Mouse (Mus musculus): ENCODE data around the gene Eif2d. TPM values are rescaled to one million over a fixed set of nuclear protein-coding genes. Genes with fewer than 3 reads are reported as not detected.

The Eif2d gene
- 54.8 and 56.0 TPM in 2 replicates for polyA plus RNA-seq (2016; fragmentation: Nextera tagmentation; extraction: Ambion mirVana)

DNA sequence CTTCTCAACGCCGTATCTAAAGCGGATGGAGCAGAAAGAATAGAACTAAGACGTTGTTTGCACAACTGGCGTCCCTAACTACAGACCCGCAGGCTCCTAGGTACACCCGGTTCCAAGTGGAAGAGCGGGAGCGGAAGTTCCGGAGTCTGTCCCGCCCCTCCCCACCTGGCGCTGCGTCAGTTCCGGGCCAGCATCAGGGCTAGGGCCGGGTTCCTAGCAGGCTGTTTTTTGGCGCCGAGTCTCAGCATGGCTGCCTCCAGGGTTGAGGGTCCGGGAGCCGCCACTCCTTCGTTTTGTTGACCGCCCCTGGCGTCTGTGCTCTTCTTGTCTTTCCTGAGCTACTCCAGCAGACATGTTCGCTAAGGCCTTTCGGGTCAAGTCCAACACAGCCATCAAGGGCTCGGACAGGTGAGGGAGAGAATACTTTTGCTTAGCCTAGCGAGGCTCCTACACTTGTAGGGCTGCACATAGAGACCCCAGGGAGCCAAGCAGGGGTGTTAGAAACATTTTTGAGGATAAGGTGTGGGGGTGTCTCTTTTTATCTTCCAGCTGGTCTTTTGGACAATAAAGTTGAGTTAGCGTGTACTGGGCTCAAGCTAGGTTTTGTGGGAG lies at the start of gene Eif2d:
Eif2d (plus strand) TSS at position 164 of the 612 bp plus-strand sequence.
- peaks cover 9% of the 10 kb centered on the region for H3K27me3 ChIP-seq
- no peaks in the 10 kb centered on the region for H3K9me3 ChIP-seq
- ATAC-seq (ENCODE audit: low FRiP score), result peak; percentile 98
- H3K4me3 ChIP-seq (replicated peaks), result peak within 1 kb of the TSS; percentile 75
- peak within 1 kb of the TSS; percentile 31; the same call in 1 of the 2 replicates for H3K27ac ChIP-seq
- H3K9ac ChIP-seq, result peak within 1 kb of the TSS; percentile 73
- peaks cover 13% of the 10 kb centered on the region for H3K4me1 ChIP-seq
- peak within 1 kb of the TSS; percentile 90 for H3K4me2 ChIP-seq
- peaks cover 4% of the 10 kb centered on the region for H3K36me3 ChIP-seq (replicated peaks)
- under 1% methylated on average over 27 of the region's 27 CpGs for WGBS

DNA sequence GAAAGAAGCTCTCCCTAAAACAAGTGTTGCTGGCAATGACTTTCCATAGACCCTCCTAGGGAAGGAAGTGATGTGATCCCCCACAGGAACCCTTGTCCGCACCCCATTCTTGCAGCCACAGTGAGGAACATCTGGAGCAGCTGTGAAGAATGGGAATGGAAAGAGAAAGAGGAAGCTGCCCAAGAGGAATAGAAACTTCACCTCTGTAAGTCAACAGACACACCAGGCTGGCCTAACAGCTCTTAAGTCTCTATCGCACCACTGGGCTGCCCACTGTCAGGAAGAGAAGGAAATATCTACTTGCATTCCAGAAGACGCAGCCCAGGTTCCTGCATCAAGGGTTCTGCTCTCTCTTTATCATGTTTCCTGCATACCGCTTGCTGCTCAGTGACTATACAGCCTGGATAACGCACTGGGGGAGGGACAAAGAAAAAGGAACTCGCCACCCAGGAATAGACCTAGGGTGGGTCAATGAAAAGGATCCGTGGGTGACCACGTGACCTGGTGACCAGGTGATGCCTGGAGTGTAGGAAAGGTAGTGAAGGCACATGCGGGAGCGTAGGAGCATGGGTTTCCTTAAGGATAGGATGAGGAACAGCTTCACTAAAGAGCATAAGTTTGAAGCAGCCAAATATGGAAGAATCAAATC lies 49.1 kb upstream of the Eif2d start:
- H3K27ac ChIP-seq, result no peak overlapping the region
- no peaks in the 10 kb centered on the region for H3K36me3 ChIP-seq (replicated peaks)
- WGBS, result 86% methylated on average over 10 of the region's 10 CpGs
- no peak overlapping the region for H3K4me2 ChIP-seq
- H3K9me3 ChIP-seq, result no peaks in the 10 kb centered on the region
- peaks cover 4% of the 10 kb centered on the region; the same call in 1 of the 2 replicates for H3K27me3 ChIP-seq
- ATAC-seq (ENCODE audit: low FRiP score), result no peak
- H3K9ac ChIP-seq, result no peak overlapping the region
- no peaks in the 10 kb centered on the region for H3K4me1 ChIP-seq
- no peak overlapping the region for H3K4me3 ChIP-seq (replicated peaks)

DNA sequence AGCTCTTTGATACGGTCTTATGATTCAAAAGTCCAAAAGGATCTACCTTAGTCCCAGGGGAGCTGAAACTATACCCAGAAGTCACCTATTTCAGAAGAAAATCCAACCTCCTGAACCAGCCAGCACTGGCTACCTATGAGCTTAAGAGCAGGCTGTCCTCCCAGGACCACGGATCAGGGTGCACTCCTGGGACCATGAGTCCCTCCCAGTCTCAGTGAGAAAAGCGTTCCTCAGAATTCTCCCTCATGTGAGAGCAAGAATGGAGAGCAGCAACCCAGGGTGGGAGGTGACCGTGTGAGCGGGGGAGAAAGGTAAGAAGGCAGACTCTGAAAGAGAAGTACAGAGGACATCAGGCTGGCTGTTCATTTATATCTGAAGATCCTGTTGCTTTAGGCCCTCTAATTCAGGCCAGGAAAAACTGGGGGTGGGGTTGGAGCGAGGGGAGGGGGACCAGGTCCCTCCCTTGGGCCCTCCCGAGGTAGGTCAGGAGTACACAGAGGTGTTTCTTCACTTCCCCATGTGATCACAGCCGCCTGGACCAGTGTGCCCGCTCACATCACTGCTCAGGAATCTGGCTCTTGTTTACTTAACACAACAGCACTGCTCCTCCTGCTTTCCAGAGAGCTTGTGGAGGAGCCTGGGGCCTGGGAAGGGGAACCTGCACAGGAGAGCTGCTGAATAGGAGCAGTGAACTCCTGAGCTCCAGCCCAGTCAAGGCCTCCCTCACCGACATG lies 45.2 kb upstream of the Eif2d start:
- Histone ChIP-seq H3K4me2 (no peak overlapping the region), H3K4me3 (replicated peaks) (no peak overlapping the region), H3K9me3 (no peaks in the 10 kb centered on the region), H3K36me3 (replicated peaks) (no peaks in the 10 kb centered on the region), H3K9ac (no peak overlapping the region), H3K27me3 (no peaks in the 10 kb centered on the region; the same call in 1 of the 2 replicates), H3K4me1 (no peaks in the 10 kb centered on the region), H3K27ac (no peak overlapping the region)
- 59% methylated on average over 10 of the region's 10 CpGs for WGBS
- 0 out of 2 replicates have a peak, but pooled peaks have one; percentile 27 for ATAC-seq (ENCODE audit: low FRiP score)

DNA sequence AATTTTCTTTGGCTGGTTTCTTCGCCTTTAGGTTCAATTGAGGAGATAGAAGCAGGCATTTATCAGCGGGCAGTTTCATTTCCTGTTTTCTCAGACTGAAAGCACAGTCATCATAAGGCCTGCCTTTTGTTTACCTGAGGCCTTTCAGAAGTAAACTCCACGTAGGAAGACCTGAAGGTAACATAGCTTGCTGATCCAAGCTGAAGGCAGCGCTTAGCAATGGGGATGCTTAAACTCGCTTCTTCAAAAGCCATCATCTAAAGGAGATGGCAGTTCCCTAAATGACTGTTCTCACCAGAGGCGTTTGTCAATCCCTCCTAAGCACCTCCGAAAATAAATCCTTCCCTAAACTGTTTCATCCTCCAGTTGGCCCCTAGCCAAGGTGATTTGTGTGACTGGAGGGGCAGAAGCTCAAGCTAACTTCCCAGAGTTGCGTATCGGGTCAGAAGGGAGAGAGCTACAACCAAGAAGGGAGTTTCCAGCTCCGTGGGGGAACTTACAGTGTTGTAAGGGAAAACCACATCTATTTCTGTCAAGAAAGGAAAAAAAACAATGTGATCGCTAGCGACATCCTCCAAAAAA lies 42.4 kb upstream of the Eif2d start:
- Histone ChIP-seq H3K4me1 (no peaks in the 10 kb centered on the region), H3K9ac (no peak overlapping the region), H3K27ac (no peak overlapping the region), H3K27me3 (no peaks in the 10 kb centered on the region), H3K4me3 (replicated peaks) (no peak overlapping the region), H3K36me3 (replicated peaks) (no peaks in the 10 kb centered on the region), H3K4me2 (no peak overlapping the region), H3K9me3 (no peaks in the 10 kb centered on the region)
- 81% methylated on average over 12 of the region's 12 CpGs for WGBS
- ATAC-seq (ENCODE audit: low FRiP score), result no peak

DNA sequence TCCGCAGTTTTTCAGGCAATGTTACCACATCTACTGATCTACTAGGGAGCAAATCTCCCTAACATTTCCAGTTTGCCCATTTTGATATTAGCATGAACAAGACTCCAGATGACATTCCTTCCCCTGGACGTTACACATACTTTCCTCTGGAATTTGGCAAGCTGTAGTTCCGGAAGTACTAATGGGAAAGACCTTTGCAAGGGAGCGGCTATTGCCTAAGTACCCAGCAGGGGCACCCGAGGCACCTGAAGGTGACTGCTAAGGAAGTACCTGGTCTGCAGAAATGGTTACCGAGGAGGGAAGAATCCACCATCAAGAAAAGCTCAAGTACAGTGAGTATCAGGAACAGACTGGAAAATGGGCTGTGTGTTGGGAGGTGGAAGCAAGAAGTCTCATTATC lies 40.4 kb upstream of the Eif2d start:
- Histone ChIP-seq H3K4me1 (peaks cover 8% of the 10 kb centered on the region), H3K9ac (no peak overlapping the region), H3K27ac (no peak overlapping the region), H3K9me3 (no peaks in the 10 kb centered on the region), H3K36me3 (replicated peaks) (no peaks in the 10 kb centered on the region), H3K27me3 (no peaks in the 10 kb centered on the region), H3K4me3 (replicated peaks) (no peak overlapping the region), H3K4me2 (no peak overlapping the region)
- WGBS, result 44% methylated on average over 6 of the region's 6 CpGs
- no peak for ATAC-seq (ENCODE audit: low FRiP score)

DNA sequence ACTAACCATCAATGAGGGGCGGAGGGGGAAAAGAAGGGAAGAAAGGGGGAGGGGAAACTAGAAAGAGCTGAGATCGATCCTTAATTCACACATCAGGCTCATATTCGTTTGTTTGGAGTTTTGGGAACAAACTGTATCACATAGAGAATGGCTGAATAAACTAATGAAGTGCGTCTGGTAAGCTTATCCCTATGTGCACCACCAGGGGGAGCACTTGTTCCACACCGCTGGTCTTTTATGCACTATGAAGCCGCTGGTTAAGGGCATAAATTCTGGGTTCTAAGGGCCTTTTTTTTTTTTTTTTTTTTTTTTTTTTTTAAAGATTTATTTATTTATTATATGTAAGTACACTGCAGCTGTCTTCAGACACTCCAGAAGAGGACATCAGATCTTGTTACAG lies 37.0 kb upstream of the Eif2d start:
- no peak overlapping the region for H3K4me2 ChIP-seq
- ATAC-seq (ENCODE audit: low FRiP score), result peak; percentile 66; the same call in 1 of the 2 replicates
- H3K4me3 ChIP-seq (replicated peaks), result no peak overlapping the region

DNA sequence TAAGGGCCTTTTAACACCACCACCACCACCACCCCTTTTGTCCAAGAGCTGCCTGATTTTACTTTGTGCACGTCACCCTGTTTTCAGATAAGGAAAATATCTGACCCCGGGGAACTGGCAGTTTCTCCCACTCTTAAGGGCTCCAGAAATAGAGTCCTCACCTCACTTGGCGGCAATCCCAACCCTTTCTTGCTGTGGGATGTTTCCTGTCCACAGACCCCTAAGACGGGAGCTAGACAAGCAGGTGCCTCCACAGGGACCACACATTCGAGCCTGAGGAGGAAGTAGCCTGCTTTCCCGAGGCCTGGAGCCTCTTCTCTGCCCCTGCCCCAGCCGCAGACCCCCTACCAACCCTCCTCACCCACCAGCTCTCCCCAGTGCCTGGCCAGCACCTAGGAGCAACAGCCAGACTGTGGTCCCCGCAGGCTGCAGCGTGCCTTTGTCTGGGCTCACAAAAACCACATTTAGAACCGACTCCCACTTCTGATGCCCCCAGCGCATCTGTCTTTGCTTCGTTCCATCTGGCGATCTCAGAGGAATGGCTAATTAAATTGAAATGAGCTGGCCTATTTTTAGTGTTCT lies 36.5 kb upstream of the Eif2d start:
- Histone ChIP-seq H3K4me3 (replicated peaks) (no peak overlapping the region), H3K27me3 (no peaks in the 10 kb centered on the region), H3K36me3 (replicated peaks) (no peaks in the 10 kb centered on the region), H3K9me3 (no peaks in the 10 kb centered on the region), H3K4me1 (peaks cover 8% of the 10 kb centered on the region), H3K9ac (no peak overlapping the region), H3K27ac (peak overlapping the region; percentile 91), H3K4me2 (0 out of 2 replicates have a peak overlapping the region, but pooled peaks have one; percentile 3)
- ATAC-seq (ENCODE audit: low FRiP score), result peak; percentile 73
- 49% methylated on average over 13 of the region's 13 CpGs for WGBS

More for the DNA sequence above, 37.0 kb upstream of the Eif2d start:
- H3K27me3 ChIP-seq, result no peaks in the 10 kb centered on the region
- no peaks in the 10 kb centered on the region for H3K36me3 ChIP-seq (replicated peaks)
- WGBS, result 20% methylated on average over 6 of the region's 6 CpGs
- no peak overlapping the region for H3K9ac ChIP-seq
- H3K27ac ChIP-seq, result no peak overlapping the region
- H3K9me3 ChIP-seq, result no peaks in the 10 kb centered on the region
- H3K4me1 ChIP-seq, result peaks cover 8% of the 10 kb centered on the region

DNA sequence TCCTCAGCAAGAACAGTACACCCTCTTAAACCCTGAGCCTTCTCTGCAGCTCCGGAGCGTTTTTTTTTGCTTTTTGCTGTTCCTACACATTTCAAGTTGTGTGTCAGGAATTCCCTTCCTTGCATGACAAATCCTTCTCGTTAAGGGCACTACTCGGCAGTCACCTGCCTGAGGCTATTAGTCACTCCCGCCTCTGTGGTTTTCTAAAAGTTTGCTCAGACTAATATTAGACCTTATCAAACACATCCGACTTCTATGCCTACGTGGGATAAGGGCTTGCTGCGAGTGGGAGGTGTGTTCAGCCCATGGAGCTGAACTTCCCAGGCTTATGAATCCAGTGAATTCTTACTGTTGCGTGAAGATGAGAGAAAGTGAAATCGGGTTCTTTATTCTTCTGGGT lies 34.5 kb upstream of the Eif2d start:
- Histone ChIP-seq H3K27me3 (no peaks in the 10 kb centered on the region), H3K4me1 (peaks cover 8% of the 10 kb centered on the region), H3K9ac (no peak overlapping the region), H3K27ac (no peak overlapping the region), H3K36me3 (replicated peaks) (no peaks in the 10 kb centered on the region), H3K4me2 (no peak overlapping the region), H3K4me3 (replicated peaks) (no peak overlapping the region), H3K9me3 (no peaks in the 10 kb centered on the region)
- 68% methylated on average over 10 of the region's 10 CpGs for WGBS
- ATAC-seq (ENCODE audit: low FRiP score), result no peak

DNA sequence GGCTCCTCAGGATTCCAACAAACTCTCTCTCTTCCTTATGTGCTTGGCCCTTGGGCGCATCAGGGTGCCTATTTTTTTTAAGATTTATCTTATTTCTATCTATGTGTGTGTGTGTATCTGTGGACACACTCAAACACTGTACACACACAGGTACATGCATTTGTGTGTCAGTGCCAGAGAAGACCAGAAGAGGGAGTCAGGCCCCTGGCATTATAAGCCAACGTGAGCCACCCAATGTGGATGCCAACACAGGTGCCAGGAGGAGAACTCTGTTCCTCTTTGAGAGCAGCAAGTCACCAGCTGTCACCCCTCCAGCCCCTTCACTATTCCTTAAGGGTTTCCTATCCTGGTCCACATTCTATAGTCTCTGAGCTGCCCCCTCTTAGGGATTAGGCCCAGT lies 34.0 kb upstream of the Eif2d start:
- ATAC-seq (ENCODE audit: low FRiP score), result no peak

DNA sequence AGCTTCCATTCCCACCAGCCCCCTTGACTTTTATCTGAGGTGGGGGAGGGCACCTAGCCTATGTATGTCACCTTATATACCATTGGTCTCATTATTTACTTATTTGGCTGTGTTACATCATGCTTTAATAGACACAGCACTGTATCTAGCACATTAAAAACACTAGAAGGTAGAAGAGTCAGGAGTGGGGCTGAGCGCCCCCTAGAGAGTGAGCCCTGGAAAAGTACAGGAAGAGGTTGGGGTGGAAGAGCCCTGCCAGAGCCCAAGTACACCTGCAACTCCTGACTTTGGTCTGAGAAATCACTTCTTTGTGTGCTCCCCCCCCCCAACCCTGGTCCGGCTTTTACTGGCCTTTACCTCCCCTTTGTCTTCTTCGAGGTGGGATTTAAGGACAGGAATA lies 31.0 kb upstream of the Eif2d start:
- peaks cover 2% of the 10 kb centered on the region for H3K4me1 ChIP-seq
- H3K4me2 ChIP-seq, result no peak overlapping the region
- H3K9me3 ChIP-seq, result no peaks in the 10 kb centered on the region
- H3K27me3 ChIP-seq, result no peaks in the 10 kb centered on the region
- peaks cover 3% of the 10 kb centered on the region for H3K36me3 ChIP-seq (replicated peaks)
- H3K4me3 ChIP-seq (replicated peaks), result no peak overlapping the region
- H3K9ac ChIP-seq, result no peak overlapping the region
- no peak overlapping the region for H3K27ac ChIP-seq
- WGBS, result 54% methylated on average over 3 of the region's 3 CpGs
- ATAC-seq (ENCODE audit: low FRiP score), result no peak; the same call in 1 of the 2 replicates

More for the DNA sequence above, 34.0 kb upstream of the Eif2d start:
- no peaks in the 10 kb centered on the region for H3K36me3 ChIP-seq (replicated peaks)
- 63% methylated on average over 2 of the region's 2 CpGs for WGBS
- no peak overlapping the region for H3K27ac ChIP-seq
- H3K4me1 ChIP-seq, result peaks cover 8% of the 10 kb centered on the region
- H3K9ac ChIP-seq, result no peak overlapping the region
- no peaks in the 10 kb centered on the region for H3K9me3 ChIP-seq
- H3K4me2 ChIP-seq, result no peak overlapping the region
- no peak overlapping the region for H3K4me3 ChIP-seq (replicated peaks)
- no peaks in the 10 kb centered on the region for H3K27me3 ChIP-seq

DNA sequence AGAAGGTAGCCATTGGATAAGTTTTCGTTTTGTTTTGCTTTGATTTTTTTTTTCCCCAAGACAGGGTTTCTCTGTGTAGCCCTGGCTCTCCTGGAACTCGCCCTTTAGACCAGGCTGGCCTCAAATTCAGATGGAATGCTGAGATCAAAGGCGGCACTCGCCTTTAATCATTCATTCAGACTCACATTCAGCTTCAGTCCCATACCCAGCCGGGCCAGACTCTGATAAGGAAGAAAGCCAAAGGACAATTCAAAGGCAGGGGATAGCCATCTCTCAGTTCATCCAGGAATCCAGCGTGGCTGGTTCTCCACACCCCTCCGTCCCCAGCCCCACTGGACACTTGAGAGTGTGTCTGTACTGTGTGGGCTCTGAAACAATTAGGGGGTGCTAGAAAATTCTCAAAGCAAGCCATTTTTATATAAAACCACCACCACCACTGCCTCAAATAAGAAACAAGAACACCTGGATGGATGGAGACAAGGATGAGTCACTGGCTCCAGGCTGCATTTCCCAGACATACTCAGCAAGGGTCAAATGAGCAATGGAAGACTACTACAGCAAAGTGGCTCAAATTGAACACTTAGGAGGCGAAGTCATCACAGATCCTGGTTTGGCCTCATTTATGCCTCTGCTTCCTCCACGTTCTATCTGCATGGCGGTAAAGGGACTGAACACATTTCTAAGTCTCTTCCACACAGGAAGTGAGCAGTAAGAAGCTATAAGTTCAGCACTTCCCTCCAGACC lies 29.3 kb upstream of the Eif2d start:
- 73% methylated on average over 10 of the region's 10 CpGs for WGBS
- no peak overlapping the region for H3K9ac ChIP-seq
- H3K27me3 ChIP-seq, result no peaks in the 10 kb centered on the region
- H3K36me3 ChIP-seq (replicated peaks), result peaks cover 21% of the 10 kb centered on the region
- H3K4me1 ChIP-seq, result no peaks in the 10 kb centered on the region
- no peak overlapping the region for H3K27ac ChIP-seq
- no peak overlapping the region for H3K4me3 ChIP-seq (replicated peaks)
- ATAC-seq (ENCODE audit: low FRiP score), result no peak
- H3K9me3 ChIP-seq, result no peaks in the 10 kb centered on the region
- no peak overlapping the region for H3K4me2 ChIP-seq

Data from forebrain, embryonic 12.5 days (tissue).